Mouse (Mus musculus) kidney, postnatal 10 days (tissue): Measurements from ENCODE around the gene Zfand2a.

Experiments used
- DNase-seq: peaks from one replicate; pipeline ENCODE4 v3.0.0; 2021; ENCODE audit warnings: mixed read lengths

Zfand2a gene

GRCm38 (mm10) chr5:139427989-139428388, 56.4 kb downstream of the Zfand2a start:
- DNase-seq = no peak

- no peak for DNase-seq
Observed at GRCm38 (mm10) chr5:139427001-139427400, 57.3 kb downstream of the Zfand2a start.

DNA sequence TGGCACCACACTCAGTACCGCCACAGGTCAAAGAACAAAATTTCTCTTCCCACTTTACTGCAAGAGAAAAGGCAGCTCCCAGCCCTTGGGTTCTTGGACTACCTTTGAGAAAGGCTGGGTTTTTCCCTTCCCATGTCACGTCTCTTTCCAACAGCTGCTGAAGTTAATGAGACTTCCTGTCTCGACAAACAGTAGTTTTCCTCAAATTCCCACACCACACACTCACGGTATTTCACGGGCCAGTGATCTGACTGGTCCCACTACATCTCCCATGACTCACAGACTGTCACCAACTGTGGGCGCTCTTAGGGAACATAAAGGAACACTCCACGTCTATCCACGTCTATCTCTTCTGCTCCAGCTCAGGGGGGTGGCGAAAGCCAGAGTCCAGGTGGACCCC, 59.2 kb downstream of the Zfand2a start:
- DNase-seq = no peak

- peak; percentile 76 for DNase-seq
Observed at GRCm38 (mm10) chr5:139423026-139423865, 61.1 kb downstream of the Zfand2a start, which contains the start of gene Gper1. Gene Gper1 (plus strand): TSS chr5:139423151.
